In the genomic region with DNA sequence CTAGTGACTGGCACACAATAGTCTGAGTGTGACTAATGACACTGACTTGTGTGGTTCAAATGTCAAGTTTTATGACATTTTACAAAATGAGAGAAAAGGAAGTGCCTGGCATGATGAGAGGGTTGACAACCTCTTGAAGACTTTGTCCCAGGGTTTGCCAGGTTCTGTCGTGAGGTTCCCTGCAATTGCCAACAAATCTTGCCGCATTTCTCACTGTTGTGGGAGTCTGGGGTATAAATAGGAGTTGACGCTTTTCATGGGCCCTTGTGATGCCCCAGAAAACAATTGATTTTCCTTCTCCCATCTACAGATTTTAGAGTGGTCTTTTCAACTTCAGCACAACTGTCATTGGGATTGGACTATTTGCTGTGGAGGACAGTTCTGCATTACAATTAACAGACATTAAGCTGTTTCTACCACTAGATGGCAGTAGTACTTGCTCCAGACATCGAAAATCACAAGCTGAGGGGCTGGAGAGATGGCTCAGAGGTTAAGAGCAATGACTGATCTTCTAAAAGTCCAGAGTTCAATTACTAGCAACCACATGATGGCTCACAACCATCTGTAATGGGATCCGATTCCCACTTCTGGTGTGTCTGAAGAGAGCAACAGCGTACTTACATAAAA, we compare ENCODE assay signal across 8 mouse cellular contexts. TPM values are rescaled to one million over a fixed set of nuclear protein-coding genes. Genes with fewer than 3 reads are reported as not detected.
A peak's percentile ranks its signal among the peaks of the same experiment; 100 is the strongest.
DNase-seq lines count a peak whose midpoint lies in the region; ATAC-seq and TF ChIP-seq lines count a peak whose summit lies in the region.
"Had no signal": no experiment of that assay in that cellular context is flagged by ENCODE, and none has a peak within 500 bp of the region (broad histone marks: within the 10 kb centered on the region; RNA-seq: fewer than 3 reads in every experiment).

No protein-coding gene starts in this region.

- DNase-seq in left cerebral cortex, adult 11 months (ENCODE audit: low spot score) = peak; percentile 54
- DNase-seq in left cerebral cortex, postnatal 36 days (ENCODE audit: low spot score in 2 of 2) = no peak
- peak; percentile 70 for DNase-seq in forelimb bud, embryonic 11.5 days (ENCODE audit: low read depth, low spot score)
- no peak for DNase-seq in liver, postnatal 0 days
- no peak for DNase-seq in urinary bladder, postnatal 14 days (ENCODE audit: low spot score)

- H3K9ac ChIP-seq in liver, postnatal 0 days (replicated peaks) = no peak overlapping the region
- H3K9ac ChIP-seq: neural tube, embryonic 12.5 days had no signal

- TF ChIP-seq EP300 in liver, postnatal 0 days (IDR thresholded peaks at IDR 0.05; ENCODE audit: low read depth) = no peak

- no peaks in the 10 kb centered on the region for H3K36me3 ChIP-seq in E14TG2a.4 (ENCODE audit: insufficient read depth, low read length)
- H3K36me3 ChIP-seq in liver, postnatal 0 days (replicated peaks; ENCODE audit: insufficient read depth, low read length) = no peaks in the 10 kb centered on the region
- H3K36me3 ChIP-seq: neural tube, embryonic 12.5 days had no signal

- H3K4me2 ChIP-seq in liver, postnatal 0 days (ENCODE audit: low read depth, low read length) = no peak overlapping the region
- H3K4me2 ChIP-seq: neural tube, embryonic 12.5 days had no signal

- peak; percentile 32 for ATAC-seq in activated CD4-positive, CD25-positive, alpha-beta regulatory T cell, adult 4 months
- ATAC-seq in liver, postnatal 0 days = no peak

- peak; percentile 67 for TF ChIP-seq CTCF in E14TG2a.4 (conservative IDR thresholded peaks at IDR 0.05; ENCODE audit: low read length)
- TF ChIP-seq CTCF in liver, postnatal 0 days (IDR thresholded peaks at IDR 0.05; ENCODE audit: low read depth) = peak; percentile 91

- WGBS in liver, postnatal 0 days (ENCODE audit: insufficient replicate concordance) = 34% methylated on average over 6 of the region's 6 CpGs

- intact Hi-C loops in left cerebral cortex, postnatal 36 days (cut with DNase I) = loop anchor here (5.0 to 10.0 kb wide), 4 partner anchors 117 to 309 kb away; a partner anchor contains a TSS

- peaks cover under 1% of the 10 kb centered on the region; the same call in 1 of the 2 replicates for H3K4me1 ChIP-seq in E14TG2a.4 (replicated peaks; ENCODE audit: low read depth, low read length)
- H3K4me1 ChIP-seq in liver, postnatal 0 days (ENCODE audit: insufficient read depth) = no peaks in the 10 kb centered on the region
- H3K4me1 ChIP-seq: neural tube, embryonic 12.5 days had no signal

- no peak overlapping the region for H3K4me3 ChIP-seq in E14TG2a.4 (replicated peaks; ENCODE audit: low read length)
- no peak overlapping the region for H3K4me3 ChIP-seq in liver, postnatal 0 days (ENCODE audit: low read depth, low read length)
- H3K4me3 ChIP-seq: neural tube, embryonic 12.5 days had no signal

- no peaks in the 10 kb centered on the region for H3K9me3 ChIP-seq in E14TG2a.4 (ENCODE audit: low read length)
- H3K9me3 ChIP-seq in liver, postnatal 0 days (ENCODE audit: low read length) = no peaks in the 10 kb centered on the region
- H3K9me3 ChIP-seq: neural tube, embryonic 12.5 days had no signal

- no peak overlapping the region for H3K27ac ChIP-seq in liver, postnatal 0 days (ENCODE audit: low read depth)
- H3K27ac ChIP-seq: neural tube, embryonic 12.5 days had no signal

- H3K27me3 ChIP-seq in E14TG2a.4 (ENCODE audit: insufficient read depth, low read length) = peaks cover 16% of the 10 kb centered on the region
- H3K27me3 ChIP-seq in liver, postnatal 0 days (ENCODE audit: insufficient read depth, low read length) = no peaks in the 10 kb centered on the region

RNA-seq across cellular contexts. Expression of a gene that starts 4.2 kb away (rescaled TPM):
- 1 to 10 TPM; 6.6 to 7.3 TPM for total RNA-seq in left cerebral cortex, postnatal 36 days (2021)
- 1 to 10 TPM; 6.4 to 7.7 TPM for polyA plus RNA-seq in activated CD4-positive, CD25-positive, alpha-beta regulatory T cell, adult 4 months (2017; shearing (Covaris generic))
- 3.0 and 3.6 TPM in 2 replicates for polyA plus RNA-seq in liver, postnatal 0 days (2015; fragmentation: Nextera tagmentation; extraction: Ambion mirVana)

RNA-seq across cellular contexts. Expression of a gene that starts 19.1 kb away (rescaled TPM):
- 10 to 100 TPM; 15.2 to 17.4 TPM for total RNA-seq in left cerebral cortex, postnatal 36 days (2021)
- 1 to 10 TPM; 6.3 to 8.3 TPM for polyA plus RNA-seq in activated CD4-positive, CD25-positive, alpha-beta regulatory T cell, adult 4 months (2017; shearing (Covaris generic))
- polyA plus RNA-seq in liver, postnatal 0 days (2015; fragmentation: Nextera tagmentation; extraction: Ambion mirVana) = 0.97 and 1.2 TPM in 2 replicates

RNA-seq across cellular contexts. Expression of a gene that starts 19.4 kb away (rescaled TPM):
- 1 to 10 TPM; 4.5 to 5.6 TPM for total RNA-seq in left cerebral cortex, postnatal 36 days (2021)
- 1 to 10 TPM; 1.5 to 2.0 TPM for polyA plus RNA-seq in activated CD4-positive, CD25-positive, alpha-beta regulatory T cell, adult 4 months (2017; shearing (Covaris generic))
- 9.9 and 10.8 TPM in 2 replicates for polyA plus RNA-seq in liver, postnatal 0 days (2015; fragmentation: Nextera tagmentation; extraction: Ambion mirVana)

Comparison
In these comparisons a context has a peak if more than half of its experiments do, and no peak if none do; other contexts are left out.
1. DNase-seq: peak in left cerebral cortex, adult 11 months (single experiment) and forelimb bud, embryonic 11.5 days (single experiment); none in left cerebral cortex, postnatal 36 days (0 of 2), liver, postnatal 0 days (single experiment) and urinary bladder, postnatal 14 days (single experiment).